Mouse (Mus musculus) urinary bladder, adult 2 months (tissue): ENCODE measurements around the gene Zbtb21. TPM values are rescaled to one million over a fixed set of nuclear protein-coding genes. Genes with fewer than 3 reads are reported as not detected.
A peak's percentile ranks its signal among the peaks of the same experiment; 100 is the strongest.
"Not testable (repeated sequence)": the region's sequence is repeated elsewhere in the genome, so short reads cannot be mapped to it uniquely, and the experiment has no call there.

ENCODE experiments used
- DNase-seq: peaks from one replicate; pipeline ENCODE4 v3.0.0; 2022; ENCODE audit warnings: low spot score
- polyA plus RNA-seq: library from polyadenylated mRNA; depleted of rRNA; stranded (reverse); fragments of >200 nt; gene quantifications from 2 replicates; pipeline ENCODE4 v1.2.3, GENCODE M21; 2012; rRNA removed

Zbtb21 gene
- 14.5 and 16.2 TPM in 2 replicates for polyA plus RNA-seq

DNA sequence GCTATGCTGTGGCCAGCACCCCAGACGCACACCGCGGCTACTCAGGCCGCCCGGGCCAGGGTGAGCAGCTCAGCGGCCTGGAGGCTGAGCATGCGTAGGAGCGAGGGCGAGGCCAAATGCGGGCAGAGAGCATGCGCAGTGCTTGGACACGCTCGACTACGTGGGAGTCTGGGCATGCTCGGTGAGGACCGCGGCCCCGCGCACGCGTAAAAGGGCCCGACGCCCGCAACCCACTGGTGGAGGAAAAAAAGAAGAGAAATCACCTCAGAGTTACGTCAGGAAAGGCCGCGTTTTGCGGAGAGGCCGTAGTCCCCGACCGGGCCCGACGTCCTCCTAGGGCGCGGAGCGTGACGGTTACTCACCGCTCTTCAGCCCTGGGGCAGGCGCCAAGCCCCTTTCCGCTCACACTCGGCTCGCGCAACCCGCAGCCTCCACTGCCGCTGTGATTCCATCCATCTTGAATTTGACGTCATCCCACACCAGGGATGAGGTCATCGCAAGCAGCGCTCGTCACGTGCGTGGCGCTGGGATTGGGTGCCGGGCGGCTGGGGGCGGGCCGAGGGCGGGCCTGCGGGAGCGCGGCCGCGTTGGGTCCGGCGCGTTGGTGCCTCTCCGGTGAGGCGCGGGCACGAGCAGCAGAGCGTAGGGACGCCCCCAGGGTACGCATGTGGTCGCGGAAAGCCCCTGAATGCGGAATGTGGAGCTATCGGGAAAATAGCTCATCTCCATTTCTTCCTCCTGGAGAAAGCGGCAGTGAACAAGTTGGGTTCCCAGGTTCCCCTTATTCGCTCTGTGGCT is at the start of gene Zbtb21, which contains the start of gene C2cd2:
Gene Zbtb21 (minus strand): TSS at position 472 of the 798 bp plus-strand sequence.
Gene C2cd2 (minus strand): TSS at position 448 of the 798 bp plus-strand sequence.
- DNase-seq = peak; percentile 95

DNA sequence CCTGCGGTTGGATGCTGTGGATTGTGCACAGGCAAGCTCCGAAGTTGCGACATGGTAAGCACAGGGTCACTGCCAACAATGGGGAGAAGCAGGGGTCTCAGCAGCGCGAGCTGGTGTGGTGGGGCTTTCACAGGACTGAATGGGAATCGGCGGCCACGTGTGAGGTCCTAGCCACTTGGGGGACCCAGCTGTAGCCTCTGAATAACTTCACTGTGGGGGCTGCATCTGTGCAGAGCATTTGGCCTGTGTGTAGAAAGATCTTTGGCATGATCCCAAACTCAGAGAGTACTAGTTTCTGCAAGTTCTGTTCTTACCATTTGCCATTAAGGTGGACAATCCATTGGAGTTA is 34.9 kb upstream of the Zbtb21 start:
- not testable (repeated sequence) for DNase-seq

DNA sequence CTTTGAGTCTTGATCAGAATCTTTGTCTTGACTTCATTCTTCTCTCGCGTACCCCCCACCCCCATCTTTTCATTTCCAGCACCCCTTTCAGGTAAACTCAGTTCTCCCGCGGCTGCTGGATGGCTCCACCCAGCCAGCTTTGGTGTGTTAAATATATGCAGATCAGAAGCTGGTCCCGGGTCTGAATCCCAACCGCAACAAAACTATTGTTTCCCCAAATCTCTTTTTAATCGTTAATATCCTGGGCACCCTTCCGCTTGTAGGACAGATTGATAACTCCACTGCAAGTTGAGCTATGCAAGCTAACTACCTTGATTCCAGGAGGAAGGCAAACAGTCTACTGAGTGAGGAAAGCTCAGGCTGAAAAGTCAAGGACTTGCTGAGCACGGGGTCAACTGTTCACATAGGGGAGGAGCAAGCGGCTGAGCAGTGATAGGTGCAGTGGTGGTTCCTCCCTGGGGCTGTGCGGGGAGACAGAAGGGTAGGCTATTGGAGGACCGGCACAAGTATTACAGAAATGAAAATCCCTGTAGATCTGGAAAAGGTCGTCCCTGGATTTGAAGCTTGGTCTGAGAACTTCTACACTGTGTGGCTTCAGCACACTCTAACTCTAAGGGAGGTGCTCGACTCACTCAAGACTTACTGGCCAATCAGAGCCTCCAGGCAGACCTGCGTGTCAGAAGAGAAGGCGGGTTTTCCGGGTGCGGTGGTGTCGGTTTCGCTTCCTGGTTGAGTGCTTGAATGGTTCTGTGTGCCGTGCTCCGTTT is 34.4 kb upstream of the Zbtb21 start, which contains the start of gene B230307C23Rik:
Gene B230307C23Rik (plus strand): TSS at position 700 of the 767 bp plus-strand sequence.
- peak; percentile 61 for DNase-seq

DNA sequence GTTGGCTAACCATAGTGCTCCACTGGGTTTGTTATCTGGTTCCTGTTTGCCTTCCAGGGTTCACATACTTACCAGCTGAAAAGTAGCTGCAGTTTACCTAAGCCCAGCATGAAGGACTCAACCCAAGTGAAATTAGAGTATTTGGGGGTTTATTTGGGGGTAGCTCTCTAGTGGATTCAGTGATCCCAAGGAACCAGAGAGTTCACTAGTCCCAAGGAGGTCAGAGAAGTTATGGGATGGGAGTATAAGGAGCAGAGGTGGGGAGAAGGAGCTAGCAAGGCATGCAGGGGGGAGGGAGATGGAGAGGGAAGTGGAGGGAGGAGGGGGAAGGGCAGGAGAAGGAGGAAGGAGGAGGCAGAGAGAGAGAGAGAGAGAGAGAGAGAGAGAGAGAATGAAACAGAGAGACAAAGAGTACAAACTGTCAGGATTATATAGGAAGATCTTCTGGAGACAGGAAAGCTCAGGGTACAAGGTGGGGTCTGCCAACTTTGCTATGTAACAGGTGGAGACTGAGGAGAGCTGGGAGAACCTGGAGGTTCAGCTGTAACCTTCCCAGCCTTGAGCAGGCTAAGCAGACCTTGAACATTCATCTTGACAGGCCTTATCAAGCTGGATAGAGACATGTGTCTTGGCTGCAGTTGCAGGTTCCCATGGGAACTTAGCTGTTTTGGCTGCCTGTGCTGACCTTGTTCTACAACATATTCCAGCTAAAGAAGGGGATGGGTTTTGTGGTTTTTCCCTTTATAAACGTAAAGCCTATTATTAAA is 33.6 kb upstream of the Zbtb21 start:
- DNase-seq = no peak

DNA sequence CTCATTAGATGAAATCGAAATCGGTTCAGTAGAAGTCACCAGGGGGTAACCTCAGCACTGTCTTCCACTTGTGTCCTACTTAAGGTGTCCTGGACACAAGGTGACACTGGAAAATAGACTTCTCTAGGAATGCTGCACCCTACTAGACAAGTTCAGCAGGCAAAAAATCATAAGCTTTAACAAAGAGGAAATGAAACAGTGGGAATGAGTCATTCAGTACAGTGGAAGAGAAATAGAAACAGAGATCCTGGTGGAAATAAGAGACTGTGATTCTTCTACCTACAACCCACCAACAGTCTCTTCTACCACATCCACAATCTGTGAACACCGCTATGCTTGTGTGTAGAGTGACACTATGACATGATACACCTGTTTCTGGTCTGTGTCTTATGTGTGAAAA is 30.1 kb upstream of the Zbtb21 start:
- not testable (repeated sequence) for DNase-seq

DNA sequence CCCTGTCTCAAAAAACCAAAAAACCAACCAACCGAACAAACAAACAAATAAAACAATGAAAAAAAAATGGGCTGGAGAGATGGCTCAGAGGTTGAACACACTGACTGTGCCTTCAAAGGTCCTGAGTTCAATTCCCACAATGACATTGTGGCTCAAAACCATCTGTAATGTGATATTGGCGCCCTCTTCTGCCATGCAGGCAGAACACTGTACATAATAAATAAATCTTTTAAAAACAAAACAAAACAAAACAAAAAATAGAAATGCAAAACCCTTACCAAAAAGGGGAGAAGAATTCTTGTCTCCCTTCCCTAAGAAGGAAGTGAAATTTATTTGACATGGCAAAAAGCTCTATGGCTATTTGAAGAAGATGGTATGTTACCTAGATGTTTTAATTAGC is 29.1 kb upstream of the Zbtb21 start:
- no peak for DNase-seq

DNA sequence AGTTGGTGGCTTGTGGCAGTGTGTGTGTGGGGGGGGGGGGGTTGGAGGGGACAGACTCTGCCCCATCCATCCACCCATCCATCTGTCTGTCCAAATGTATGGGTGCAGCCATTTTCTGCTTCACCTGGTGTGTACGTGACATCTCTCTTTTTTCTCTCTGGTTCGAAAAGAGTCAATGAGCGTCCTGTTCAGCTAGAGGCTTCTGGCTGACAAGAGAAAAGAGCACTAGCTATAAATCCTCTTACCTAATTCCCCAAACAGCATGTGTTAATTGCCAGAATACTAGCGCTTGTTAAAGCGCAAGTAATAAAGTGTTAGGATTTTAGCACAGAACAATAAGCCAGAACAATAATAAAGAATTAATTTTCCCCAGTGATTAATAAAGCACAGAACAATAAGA is 22.2 kb upstream of the Zbtb21 start:
- no peak for DNase-seq

DNA sequence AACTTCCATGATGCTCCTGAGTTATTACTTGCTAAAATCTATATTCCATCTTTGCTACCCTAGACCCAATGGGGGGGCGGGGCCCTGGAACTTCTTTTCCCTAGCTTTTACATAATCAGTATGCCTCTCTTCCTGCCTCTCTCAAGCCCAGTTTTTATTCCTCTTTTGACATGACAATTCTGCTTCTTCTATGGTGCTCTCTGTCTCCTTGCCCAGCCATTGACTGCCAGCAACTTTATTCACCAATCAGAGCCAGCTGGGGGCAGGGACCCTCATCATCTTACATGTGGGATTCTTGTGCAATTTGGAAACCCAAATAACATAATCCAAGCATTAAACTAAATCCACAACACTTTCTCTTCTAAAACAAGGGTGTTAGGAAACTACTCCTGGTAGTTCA is 18.9 kb upstream of the Zbtb21 start:
- DNase-seq = no peak

DNA sequence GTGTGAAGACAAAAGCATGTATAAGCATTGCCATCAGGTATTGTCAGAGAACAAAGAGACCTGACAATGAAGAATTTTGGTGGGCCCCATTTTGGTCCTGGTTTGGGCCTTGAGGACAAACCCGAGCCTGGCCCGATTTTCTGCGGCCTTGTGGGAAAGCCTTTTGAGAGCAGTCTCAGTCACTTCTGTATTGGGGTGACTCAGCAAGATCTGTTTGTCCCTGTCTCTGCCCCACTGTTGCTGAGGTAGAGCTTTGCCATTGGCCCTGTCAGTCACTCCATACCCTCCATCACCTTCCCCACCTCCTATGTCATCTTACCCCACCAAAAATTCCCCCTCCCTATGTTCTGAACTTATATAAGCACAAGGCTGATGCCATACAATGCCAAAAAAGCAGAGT is 15.3 kb upstream of the Zbtb21 start:
- DNase-seq = no peak

DNA sequence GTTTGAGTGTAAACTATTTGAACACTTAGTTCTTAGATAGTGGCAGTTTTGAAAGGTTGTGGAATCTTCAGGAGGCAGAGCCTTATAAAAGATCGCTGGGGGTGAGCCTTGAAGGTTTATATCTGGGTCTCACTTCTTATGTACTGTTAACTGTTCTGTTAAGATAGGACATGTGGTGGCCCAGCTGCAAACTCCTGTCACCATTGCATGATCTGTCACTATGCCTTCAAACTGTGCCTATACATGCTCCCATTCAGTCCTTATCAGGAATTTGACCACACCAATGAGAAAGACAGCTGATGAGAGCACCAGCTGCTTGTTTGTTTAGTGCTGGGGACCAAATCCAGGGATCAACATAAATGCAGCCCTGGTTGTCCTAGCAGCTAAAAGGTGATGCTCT is 14.9 kb upstream of the Zbtb21 start:
- DNase-seq = no peak

DNA sequence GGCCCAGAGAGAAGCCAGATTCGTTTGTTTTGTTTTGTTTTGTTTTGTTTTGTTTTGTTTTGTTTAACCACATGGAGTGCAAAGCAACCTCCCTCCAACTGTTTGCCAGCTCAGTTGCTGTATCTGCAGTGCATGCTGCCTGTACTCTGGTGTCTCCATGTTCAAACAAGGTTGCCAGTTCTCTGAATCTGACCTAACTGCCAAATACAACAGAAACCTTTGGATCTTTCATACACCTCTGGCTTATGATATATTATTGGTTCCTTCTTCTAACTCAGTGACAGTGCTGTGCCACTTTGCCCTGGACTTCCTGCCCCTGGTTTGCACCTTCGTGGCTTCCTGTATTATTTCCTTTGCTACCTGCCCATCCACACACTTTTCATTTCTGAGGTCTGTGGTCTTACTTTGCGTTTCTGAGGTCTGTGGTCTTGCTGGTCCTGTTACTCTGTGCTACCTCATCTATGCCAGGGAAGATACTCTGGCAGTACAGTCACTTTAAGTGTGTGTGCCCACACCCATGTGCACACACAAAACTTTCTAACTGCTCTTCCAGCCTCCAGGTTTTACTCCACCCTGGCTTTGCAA is 1.6 kb upstream of the Zbtb21 start:
- no peak for DNase-seq

DNA sequence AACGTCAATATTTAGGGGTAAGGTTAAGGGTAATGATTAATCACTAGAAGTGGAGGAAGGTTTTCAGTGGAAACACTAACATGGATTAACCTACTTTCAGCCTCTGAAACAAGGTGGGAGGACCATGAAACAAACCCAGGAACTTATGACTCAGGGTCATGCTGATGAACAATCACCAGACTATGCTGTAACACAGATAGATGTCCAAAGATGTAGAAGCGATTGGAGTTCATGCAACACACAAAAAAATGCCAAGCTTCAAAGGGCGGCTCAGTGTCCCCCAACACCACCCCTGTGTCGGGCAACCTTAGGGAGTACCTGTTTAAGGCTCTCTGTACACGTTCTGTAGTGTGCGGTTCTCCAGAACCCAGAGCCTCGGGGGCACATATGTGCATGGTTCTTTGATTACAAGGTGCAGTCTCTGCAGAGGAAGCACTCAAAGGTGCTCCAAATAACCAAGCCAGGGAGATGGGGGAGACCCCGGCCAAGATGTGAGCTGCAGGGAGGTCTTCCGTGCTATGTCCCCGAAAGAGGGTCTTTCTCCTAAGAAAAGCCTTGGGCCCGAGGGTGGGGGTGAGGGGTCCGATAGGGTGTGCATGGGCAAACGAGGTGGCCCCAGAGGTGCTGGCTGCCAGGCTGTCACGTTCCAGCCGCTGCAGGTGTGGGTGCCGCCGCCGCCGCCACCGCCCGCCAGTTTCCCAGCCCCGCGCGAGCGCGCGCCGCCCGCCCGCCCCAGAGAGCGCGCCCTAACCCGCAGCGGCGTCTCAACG is 856 bp downstream of the Zbtb21 start:
- DNase-seq = no peak

DNA sequence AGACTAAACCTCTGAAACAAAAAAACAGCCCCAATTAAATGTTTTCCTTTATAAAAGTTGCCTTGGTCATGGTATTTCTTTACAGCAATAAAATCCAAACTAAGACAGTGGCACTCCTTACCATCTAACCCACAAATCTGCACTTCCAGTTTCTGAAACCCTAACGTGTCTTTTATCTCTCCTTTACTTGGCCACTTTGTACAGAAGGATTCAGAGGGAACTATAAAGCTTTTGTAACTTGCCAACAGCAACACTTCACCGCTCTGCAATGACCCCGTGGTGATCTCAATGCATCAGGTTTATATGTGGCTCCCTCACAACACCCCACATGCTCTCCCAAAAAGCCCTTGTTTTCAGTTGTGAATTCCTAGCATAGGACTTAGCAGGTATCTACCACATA is 2.1 kb downstream of the Zbtb21 start:
- no peak for DNase-seq

DNA sequence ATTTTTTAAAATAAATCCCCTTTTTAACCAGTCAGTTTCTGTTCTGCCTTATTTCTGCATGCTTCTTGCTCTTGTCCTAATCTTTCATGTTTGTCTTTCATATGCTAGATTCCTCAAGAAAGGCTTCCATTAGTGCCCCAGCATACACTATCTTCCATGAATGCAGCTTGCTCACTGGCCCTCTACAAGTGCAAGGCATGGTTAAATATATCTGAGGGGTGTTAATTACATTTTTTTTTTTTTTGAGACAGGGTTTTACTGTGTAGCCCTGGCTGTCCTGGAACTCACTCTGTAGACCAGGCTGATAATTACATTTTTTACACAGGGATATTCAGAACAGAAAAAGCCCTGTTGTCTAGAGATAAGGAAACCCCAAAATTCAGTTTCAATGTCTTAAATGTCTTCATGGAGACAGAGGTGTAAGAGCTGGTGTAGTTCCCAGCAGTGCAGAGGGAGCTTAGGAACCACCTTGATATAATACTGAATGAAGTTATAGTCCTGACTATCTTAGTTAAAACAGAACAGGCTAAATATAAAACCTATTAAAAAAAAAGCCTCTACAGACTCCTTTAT is 3.9 kb downstream of the Zbtb21 start:
- DNase-seq = no peak

DNA sequence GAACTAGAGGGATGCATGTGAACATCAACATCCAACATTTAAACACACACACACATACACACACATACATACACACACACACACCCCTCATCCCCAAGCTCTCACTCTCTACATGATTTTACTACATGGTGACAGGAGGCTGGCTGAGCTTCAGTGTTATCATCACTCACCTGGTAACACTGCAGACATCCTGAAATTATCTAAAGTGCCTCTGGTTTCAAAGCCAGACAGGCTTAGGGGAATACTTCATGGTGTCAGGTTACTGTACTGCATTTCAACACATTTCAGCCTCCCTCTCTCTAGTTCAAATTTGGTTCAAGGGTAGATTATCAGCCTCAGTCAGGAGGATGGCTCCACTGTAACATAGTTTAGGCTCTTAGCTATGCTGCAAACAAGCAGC is 4.8 kb downstream of the Zbtb21 start:
- no peak for DNase-seq

DNA sequence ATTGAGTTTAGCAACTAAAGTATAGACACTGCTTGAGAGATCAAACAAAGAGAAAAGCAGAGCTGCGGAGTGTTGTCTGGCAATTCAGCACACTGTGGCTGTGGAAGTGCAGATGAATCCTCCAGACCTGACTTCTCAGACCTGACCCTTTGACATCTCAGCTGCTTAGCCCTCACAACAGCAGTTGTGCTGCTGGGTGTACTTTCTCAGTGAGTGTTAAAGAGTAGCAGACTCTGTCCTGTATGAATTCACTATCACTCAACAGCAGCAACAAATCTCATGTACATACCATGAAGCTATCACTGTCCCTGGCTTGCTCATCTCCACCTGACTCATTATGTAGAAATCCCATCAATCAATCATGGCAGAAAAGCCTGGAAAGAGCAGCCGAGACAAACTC is 6.4 kb downstream of the Zbtb21 start:
- no peak for DNase-seq

DNA sequence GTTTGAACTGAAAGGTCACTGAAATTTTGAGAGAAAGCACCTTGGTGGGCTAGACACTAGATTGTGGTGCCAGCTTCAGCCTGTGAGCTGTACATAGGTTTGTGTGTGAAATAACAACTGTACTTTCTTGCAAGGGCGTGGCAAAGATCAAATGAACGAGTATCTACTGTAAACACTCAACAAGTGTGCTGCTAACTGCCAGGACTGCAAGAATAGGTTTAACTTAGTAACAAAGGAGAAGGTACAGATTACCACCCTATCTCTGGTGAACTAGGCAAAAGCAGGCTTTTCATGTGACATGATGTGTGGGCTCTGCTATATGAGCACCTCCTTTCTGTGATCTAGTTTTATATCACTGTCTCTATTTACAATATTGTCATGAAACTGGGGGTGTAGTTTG is 9.1 kb downstream of the Zbtb21 start:
- no peak for DNase-seq

DNA sequence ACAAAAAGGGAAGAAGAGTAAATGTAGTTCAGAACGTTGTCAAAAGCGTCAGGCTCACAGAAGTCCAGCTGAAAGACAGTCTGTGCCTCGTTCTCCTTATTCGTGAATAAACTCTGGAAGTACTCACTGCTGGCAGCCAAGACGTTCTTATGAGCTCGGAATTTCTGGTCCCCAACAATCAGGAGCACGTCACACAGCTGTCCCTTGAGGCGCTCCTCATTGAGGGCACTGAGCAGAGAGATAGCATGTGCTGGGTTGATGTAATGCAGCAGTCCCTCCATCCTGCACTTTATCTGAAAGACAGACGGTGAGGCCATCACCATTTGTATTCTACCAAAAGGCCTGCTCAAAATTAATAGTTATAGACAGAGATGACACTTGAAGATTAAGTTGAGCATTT is 9.6 kb downstream of the Zbtb21 start:
- DNase-seq = no peak

DNA sequence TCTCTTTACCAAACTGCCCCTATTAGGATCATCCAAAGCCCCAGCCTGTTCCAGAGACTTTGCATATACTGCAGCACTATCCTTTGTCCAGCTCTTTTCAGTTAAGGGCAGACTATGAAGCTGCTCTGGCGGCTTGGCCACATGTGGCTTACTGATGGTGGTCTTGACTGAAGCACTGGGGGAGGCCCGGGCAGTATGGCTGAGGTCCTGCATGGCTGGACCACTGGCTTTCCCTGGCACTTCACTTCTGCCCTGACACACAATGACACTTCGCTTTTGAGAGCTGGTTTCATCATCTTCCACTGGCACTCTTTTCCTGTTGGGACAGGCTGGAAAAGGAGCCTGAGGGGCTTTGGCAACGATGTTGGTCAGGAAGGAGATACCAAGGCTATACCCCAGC is 10.1 kb downstream of the Zbtb21 start:
- no peak for DNase-seq

DNA sequence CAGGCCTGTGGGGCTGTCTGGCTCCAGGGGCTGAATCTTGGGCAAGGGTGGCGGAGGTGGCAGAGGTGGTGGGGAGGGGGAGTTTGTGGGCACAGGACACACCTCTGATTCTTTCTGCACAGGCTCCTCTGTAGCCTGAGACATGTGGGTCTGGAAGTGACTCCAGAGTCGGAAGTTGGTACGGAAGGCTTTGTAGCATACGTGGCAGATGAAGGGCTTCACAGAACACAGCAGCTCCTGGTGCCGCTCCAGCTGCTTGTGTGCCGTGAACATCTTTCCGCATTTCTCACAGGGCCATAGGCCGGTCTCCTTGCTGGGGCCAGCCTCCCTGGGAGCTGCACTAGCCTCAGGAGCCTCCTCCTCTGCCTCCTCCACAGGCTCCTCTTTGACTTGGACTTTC is 12.4 kb downstream of the Zbtb21 start:
- DNase-seq = no peak

DNA sequence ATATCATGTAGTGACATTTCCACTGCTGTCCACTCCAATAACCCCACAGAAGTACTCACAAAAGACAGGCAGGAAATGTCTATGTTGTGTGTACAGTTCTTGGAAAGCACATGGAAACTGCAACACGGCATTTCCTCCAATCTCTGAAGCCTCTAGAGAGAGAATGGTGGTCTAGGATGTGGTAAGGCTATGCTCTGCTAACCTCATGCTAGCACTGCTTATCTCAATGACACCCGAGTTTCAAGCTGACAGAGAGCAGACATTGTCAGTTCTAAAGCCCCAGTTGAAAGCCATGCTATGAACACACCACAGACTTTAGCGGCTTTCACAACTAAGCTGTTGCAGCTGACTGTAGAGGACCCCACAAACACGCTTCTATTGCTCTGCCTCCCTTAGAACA is 13.6 kb downstream of the Zbtb21 start:
- no peak for DNase-seq
